In the genomic region with DNA sequence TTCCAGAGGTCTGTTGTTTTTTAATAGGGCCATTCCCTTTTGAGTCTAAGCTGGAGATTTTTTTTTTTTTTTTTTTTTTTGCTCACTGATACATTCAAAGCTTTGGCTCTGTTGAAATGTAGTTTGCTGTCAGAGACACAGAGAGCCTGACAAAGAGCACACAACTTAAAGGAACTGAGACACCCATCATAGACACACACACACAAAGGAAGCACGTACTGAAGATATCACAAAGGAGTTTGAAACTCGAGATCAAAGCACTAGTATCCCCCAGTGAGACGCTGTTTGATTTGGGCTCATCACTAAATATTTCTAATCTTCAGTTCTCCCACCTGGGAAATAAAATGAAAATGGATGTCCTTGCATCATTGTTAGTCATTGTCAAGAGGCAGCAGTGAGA, we compare ENCODE assay signal across 23 mouse cellular contexts.
"Had no signal": no experiment of that assay in that cellular context is flagged by ENCODE, and none has a peak within 500 bp of the region (broad histone marks: within the 10 kb centered on the region; RNA-seq: fewer than 3 reads in every experiment).

No protein-coding gene starts in this region.

- H3K9me3 ChIP-seq: heart, embryonic 10.5 days; heart, embryonic 12.5 days; hindbrain, embryonic 10.5 days; hindbrain, embryonic 12.5 days; intestine, embryonic 15.5 days; limb, embryonic 10.5 days; limb, embryonic 12.5 days had no signal

- H3K36me3 ChIP-seq: heart, embryonic 10.5 days; heart, embryonic 12.5 days; hindbrain, embryonic 10.5 days; hindbrain, embryonic 12.5 days; intestine, embryonic 15.5 days; limb, embryonic 10.5 days; limb, embryonic 12.5 days had no signal

- H3K4me2 ChIP-seq: heart, embryonic 12.5 days; hindbrain, embryonic 12.5 days; hindbrain, embryonic 14.5 days; intestine, embryonic 15.5 days; limb, embryonic 12.5 days had no signal

- H3K4me1 ChIP-seq: heart, embryonic 12.5 days; hindbrain, embryonic 10.5 days; hindbrain, embryonic 12.5 days; intestine, embryonic 15.5 days; limb, embryonic 10.5 days had no signal

- H3K9ac ChIP-seq: heart, embryonic 12.5 days; hindbrain, embryonic 12.5 days; hindbrain, embryonic 14.5 days; intestine, embryonic 15.5 days; limb, embryonic 12.5 days had no signal

- H3K27ac ChIP-seq: gastrocnemius, adult 2 months; heart, embryonic 10.5 days; hindbrain, embryonic 10.5 days; hindbrain, embryonic 12.5 days; hindbrain, embryonic 14.5 days; intestine, embryonic 15.5 days; layer of hippocampus, adult 2 months; limb, embryonic 10.5 days; limb, embryonic 12.5 days had no signal

- DNase-seq: gastrocnemius, adult 2 months; gastrocnemius, postnatal 10 days; gastrocnemius, postnatal 25 days; heart, postnatal 10 days; heart, postnatal 4 days; kidney, adult 18-20 months; kidney, adult 8-10 months; kidney, postnatal 10 days; kidney, postnatal 25 days; kidney, postnatal 4 days; layer of hippocampus, postnatal 36 days had no signal

- H3K27me3 ChIP-seq: heart, embryonic 12.5 days; hindbrain, embryonic 12.5 days; intestine, embryonic 15.5 days; limb, embryonic 12.5 days had no signal

- ATAC-seq: hindbrain, embryonic 16.5 days; inflammation-experienced regulatory T-cells, adult 6 months; intestine, embryonic 15.5 days; intestine, postnatal 0 days had no signal

- H3K4me3 ChIP-seq: gastrocnemius, adult 2 months; heart, embryonic 10.5 days; heart, embryonic 12.5 days; hindbrain, embryonic 10.5 days; hindbrain, embryonic 12.5 days; intestine, embryonic 15.5 days; layer of hippocampus, adult 2 months; limb, embryonic 10.5 days; limb, embryonic 12.5 days had no signal
